Mouse (Mus musculus) yolk sac, embryonic 10.5 days (tissue): ENCODE results near the gene Rwdd2a.

Source experiments
- DNase-seq: peaks from one replicate; pipeline ENCODE4 v3.0.0-alpha.2; 2017; ENCODE audit warnings: low spot score

Gene Rwdd2a

DNA sequence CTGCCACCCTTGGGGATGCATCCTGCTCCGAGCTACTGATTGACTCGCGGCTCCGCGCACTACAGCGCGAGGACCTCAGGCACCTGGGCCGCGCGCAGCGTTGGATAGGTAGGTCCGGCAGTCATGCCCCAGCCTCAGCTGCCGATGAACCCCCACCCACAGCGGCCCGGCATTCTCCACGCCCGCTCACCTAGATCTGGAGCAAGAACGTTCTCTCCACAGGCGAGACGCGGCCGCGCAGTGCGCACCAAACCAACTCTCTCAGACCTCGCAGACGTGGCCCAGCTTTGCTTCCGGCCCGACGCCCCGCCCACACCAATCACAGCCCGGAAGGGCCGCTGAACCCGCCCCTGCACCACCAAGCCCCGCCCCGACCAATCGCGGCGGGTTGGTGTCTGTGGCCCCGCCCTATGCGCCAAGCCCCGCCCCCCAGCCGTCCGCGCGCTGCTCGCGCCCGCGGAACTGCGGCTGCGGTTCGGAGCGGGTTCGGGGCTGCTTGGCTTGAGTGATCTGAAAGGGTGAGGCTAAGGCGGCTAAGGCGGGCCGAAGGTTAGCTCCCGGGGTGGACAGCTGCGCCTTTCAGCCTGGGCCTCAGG, at the start of gene Rwdd2a, which contains the start of gene Pgm3:
Gene Rwdd2a (plus strand): TSS at position 452 of the 596 bp plus-strand sequence.
Gene Pgm3 (minus strand): TSS at position 303 of the 596 bp plus-strand sequence.
- peak; percentile 96 for DNase-seq

DNA sequence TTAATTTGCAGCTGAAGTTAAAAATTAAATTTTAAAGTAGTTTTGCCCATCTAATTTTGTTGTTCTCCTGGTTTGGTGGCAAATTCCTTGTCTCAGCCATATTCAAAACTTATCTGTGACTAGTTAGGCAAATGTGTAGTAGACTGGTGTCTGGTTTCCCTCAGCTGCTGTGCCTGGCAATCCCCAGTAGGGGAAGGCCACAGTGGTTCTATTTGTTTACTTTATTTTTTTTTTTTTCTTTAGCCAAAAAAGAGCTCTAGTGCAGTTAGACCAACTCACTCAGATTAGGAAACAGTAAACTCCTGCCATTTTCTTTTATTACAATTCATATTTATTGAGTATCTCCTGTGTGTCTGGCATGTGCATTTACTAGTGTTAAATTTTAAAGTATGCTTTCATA, 49.5 kb upstream of the Rwdd2a start:
- no peak for DNase-seq

DNA sequence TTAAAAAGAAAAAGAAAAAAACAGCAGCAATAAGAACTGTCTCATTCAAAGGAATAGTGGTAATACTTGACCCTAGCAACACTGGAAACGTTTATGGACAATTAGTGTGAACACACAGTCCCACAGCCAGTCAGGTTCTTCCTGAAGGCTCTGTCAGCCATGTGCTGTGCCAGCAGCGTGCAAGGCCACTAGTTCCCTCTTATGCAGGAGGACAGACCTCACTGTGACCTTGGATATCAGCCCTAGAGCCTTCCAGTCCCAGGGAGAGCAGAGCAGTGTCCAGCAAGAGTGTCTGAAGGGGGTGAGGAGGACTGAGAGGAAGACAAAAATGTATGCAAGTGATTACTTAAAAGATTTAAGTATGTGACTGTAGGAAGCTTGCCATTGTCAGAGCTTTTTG, 46.2 kb upstream of the Rwdd2a start:
- DNase-seq: no peak

DNA sequence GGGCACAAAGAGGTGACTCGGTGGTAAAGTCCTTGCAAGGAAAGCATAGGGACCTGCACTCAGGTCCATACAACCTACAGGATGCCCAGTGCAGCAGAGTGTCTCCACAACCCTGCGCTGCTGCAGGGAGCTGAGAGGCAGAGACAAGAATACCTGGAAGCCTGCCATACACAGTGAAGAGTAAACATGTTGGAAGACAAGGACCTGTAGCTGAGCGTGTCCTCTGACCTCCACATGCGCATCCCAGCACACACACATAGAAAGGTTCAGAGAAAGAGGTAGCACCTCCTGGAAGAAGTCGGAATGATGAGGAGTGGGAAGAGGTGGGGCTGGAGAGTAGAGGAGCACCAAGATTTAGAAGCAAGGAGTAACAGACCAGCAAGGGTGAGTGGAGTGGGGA, 37.7 kb upstream of the Rwdd2a start:
- DNase-seq: no peak

DNA sequence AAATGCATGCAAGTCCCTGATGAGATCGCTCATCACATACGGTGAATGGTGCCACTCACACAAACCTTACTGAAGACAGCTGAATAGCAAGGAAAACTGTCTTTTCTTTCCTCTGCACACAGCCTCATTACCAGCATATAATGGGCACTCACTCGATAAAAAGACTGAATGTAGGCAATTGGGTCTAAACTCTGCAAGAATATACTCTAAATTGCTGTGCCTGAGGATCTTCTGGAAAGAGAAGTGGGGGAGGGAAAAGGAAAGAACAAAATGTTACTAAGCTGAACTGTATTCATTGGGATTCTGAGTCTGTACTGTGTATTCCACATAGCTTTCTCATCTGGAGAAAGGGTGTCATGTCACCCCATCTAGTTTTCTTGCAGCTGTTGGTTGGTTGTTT, 28.3 kb upstream of the Rwdd2a start:
- no peak for DNase-seq

DNA sequence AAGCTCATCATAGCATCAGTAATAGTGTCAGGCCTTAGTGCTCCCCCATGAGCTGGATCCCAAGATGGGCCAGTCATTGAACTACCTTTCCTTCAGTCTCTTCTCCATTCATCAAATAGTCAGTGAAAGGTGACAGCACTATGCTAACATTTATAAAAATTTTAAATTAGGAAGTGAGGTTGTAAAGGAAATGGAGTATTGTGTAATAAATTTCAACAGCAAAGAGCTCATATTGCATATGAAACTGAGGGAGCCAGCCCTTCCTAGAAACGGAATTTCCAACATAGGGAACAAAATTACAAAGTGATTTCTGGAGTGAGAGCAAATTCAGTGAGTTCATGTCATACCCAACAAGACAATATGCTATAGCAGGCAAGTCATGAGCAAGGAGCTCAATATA, 27.2 kb upstream of the Rwdd2a start:
- no peak for DNase-seq

DNA sequence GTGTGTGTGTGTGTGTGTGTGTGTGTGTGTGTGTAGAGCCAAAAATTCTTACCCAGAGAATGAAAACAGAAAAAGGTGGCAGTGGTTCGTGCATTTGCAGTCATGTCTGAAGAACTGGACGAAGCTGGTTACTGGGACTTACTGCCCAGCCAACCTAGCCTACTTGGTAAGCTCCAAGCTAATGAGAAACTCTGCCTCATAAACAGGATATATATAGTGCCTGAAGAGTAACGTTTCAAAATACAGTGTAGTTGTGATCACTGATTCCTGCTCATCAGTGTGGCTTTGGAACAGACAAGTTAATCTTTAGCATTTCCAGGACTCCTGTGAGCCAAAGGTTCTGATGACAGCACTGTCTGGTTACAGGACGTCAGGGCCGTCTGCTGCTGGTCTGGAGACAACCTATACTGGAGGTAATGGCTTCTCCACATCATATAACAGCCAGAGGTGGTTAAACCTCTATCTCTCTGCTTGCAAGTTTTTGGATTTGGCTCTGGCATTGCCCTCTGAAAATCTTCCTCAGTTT, 22.1 kb upstream of the Rwdd2a start:
- no peak for DNase-seq

DNA sequence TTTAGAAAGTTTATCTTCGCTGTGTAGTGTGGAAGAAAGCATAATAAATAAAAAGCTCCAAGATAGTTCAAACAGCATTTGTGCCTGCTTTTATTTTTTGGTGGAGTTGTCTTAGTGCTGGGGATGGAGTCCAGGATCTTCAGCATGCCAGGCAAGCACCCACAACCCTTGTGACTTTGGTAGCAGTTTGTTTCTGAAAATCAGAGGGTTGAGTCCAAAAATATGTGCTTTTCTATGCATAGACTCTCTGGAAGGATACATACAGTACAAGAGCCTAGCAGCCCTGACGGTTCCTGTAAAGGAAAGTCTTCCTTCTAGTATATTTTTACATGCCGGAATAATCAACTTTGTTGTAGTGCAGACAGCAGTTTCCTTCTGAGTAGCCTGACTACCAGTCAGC, 21.1 kb upstream of the Rwdd2a start:
- no peak for DNase-seq

DNA sequence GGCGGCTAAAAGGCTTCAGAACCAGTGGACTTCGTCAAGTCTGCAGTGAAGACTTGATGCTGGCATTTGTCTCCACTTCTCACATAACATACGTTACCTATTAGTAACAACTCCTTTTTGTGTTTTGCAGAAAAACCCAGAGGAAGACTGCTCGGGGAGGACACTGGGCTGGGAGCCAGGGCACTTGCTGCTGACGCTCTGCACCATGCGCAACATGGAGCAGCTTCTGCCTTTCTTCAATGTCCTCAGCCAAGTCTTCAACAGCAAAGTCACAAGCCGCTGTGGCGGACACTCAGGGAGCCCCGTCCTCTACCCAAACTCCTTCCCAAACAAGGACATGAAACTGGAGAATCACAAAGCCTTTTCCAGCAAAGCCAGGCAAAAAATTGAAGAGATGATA, 17.9 kb upstream of the Rwdd2a start:
- no peak for DNase-seq

DNA sequence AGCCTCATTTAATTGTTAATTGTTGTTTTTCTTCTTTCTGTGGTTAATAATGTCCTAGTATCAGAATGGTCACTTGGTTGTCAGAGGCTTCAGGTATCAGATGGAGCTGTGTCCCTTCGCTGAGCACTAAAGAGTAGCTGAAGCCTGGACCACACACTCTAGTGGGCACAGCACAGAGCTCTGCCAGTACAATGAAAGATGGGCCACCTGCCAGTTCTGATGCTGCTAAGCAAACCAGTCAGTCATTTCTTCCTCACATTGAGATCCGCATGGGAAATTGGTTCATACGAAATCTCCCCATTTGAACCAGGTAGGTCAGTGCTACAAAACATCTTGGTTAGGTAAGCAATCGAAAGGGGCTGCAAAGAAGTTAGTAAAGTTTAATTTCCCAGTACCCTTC, 17.1 kb upstream of the Rwdd2a start:
- DNase-seq: no peak

DNA sequence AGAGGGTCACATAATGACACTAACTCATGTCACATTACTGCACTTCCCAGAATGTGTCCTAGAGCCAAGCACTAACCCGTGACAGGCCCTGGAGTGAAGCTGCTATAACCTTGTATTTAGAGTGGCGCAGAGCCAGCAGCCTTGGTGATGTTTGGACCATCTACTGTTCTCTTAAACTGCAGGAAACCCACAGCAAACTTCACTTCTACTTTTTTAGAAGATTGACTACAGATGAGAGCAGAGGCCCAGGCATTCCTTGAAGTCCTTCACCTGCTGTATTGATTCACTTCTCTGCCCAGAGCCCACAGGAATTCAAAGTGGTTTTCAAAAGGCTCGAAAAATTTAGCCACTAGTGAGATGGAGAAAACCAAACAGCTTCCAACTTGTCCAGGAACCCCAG, 11.2 kb upstream of the Rwdd2a start:
- DNase-seq: no peak

DNA sequence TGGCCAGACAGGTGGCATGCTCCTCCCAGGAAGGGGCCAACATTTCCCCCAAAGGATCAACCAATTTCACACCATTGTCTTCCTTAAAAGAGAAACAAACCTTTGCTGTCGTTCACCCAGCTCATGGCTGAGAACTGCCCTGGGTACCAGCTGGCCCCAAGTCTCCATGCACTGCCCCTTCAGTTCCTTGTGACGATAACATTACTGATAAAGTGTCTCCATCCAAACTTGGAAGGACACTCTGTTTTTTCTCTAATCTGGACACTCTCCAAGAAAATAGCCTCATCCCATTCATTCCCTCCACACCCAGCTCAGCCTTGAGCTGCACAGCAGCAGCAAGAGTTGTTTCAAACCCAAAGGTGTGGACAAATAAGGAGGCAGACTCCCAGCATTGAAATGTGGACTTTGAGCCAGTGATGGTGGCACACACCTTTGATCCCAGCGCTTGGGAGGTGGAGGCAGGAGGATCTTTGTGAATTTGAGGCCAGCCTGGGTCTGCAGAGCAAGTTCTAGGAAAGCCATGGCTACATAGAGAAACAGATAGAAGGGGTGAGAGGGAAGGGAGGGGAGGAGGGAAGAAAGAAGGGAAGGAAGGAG, 2.4 kb upstream of the Rwdd2a start:
- peak; percentile 77 for DNase-seq

DNA sequence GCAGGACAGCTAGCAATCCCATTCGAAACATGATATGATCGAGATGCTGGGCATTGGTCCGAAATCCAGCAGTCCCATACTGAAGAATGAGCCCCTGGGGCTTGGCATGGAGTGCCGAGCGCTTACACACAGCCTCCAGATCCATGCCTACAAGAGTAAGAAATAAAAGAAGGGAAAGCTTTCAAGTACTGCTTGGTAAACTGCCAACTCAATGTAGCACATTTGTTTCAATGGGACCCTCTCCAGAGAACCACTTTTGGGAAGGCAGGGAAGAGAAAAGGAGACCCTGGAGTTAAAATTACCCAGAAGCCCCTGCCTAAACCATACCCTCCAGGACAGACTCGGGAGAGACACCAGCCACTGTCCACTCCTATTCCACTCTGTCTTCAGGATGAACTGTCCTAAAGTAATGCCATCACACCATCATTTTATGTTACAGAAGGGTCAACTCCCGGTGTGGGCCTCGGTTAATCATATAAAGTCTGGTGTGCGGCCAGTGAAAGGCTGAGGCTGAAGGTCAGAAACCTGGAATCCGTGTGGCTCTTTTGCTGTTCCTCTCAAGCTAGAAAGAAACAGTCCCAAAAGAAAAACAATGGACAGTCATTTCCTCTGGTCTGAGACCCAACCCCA, 1.4 kb upstream of the Rwdd2a start:
- peak; percentile 20 for DNase-seq

DNA sequence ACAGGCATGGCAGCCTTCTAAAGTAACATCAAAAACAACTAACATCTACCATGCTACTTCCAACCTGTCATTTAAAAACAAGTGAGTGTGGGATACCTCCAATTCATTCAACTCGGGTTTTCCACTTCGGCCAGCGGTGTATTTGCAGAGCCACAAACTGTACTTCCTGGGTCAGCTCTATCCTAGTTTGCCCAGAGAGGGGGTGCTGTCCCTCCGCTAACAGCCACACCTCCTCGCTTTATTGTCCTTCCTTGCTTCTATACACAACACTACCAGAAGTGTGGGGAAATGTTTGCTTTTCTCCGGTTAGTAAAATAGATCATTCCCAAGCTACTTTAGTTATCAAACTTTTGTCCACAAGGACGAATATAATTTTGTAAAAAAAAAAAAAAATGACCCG, 845 bp upstream of the Rwdd2a start:
- peak; percentile 31 for DNase-seq

DNA sequence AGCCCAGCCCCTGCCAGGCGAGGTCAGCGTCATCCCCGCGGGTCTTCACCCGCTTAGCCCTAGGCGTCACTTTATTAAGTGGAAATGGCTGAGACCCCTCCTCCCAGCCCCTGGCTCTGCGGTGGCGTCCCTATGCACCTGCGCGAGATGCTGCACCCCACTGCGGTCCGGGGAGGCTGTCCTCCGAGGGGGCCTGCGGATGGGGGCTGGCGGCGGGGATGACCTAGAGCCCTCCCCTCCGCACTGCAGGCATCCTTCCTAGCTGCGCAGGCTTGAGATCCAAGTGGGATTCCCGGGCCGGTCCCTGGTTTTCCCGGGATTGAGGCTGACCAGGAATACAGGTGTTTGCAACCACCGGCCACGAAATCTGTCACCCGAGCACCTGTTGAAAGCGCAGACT, 405 bp downstream of the Rwdd2a start:
- no peak for DNase-seq

DNA sequence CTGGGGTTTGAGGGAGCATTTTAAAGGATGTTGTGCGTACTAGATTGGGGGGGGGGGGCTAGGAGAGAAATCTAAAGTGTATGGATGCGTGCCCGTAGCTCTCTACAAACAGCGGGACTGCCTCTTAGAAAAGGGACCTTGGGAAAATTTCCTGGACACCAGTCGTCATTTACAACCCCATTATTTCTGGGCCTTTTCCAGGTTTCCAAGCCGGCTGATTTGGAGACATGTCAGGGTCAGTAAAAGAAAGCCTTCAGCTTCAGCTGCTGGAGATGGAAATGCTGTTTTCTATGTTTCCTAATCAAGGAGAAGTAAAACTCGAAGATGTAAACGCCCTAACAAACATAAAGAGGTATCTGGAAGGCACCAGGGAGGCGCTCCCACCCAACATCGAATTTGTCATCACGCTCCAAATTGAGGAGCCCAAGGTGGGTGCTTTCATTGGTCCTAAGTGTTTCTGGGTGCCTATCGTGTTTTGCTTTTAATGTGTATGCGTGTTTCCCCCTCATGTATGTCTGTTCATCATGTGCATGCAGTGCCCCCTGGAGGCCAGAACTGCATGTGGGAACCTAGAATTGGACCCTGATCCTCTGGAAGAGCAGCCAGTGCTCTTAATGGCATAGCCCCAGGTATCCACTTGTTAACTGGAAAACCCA, 973 bp downstream of the Rwdd2a start:
- DNase-seq: peak; percentile 72

DNA sequence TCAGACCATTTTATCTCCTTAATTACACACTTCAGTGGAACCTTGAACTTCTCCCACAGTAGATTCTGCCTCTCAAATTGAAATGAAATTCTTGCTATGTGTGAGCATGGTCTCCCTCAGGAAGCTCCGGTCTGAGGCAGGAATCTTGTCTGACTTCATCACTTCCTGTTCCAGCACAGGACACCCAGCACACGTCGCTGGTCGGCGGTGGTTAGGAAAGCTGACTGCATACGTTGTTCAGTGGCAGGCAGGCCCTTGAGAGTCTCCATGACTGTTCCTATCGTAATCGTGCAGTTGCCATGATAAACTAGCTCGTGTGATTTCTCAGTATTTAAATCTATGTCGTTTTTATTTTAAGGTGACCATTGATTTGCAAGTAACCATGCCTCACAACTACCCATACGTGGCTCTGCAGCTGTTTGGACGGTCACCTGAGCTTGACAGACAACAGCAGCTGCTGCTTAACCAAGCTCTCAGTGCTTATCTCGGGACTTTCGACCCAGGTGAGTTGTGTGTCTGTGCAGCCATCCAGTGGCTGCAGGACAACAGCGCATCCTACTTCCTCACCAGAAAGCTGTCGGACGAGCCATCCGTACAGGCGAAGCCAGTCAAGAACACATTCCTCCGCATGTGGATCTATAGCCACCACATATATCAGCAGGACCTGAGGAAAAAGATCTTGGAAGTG, 2.0 kb downstream of the Rwdd2a start:
- DNase-seq: peak; percentile 64

DNA sequence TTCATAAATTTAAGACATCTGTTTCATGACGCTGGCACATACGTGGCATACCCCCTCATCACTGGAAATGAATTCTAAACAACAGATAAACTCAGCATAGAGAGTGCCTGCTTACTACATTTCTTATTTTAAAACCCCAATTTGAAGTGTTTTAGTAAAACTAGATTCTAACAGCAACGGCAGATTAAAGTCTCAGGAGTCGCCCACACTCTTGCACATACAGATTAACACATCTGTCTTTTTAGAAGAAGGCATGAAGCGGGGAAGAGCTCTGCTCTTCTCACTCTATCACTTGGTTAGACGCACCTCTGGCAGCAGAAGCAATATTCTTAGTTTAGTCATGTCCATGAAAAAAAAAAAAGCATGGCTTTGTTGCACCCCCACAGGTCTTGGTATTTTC, 3.4 kb downstream of the Rwdd2a start:
- DNase-seq: no peak

DNA sequence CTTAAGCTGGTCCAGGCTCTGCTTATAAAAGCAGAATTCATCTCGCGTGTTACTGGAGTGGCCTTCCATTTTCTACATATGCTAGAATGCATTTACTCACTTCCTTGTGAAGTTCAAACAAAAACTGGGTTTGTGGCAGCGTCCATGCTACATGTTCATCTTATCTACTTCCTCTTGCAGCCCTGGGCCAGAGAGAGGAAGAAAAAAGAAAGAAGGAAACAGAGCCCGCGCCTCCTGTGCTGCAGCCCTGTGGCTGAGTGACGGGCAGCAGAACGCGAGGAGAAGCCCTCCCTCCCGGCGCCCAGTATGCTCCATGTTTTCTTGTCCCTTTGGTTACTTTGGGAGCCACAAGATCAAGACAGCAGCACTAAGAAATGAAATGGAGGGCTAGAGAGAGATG, 7.9 kb downstream of the Rwdd2a start:
- no peak for DNase-seq

DNA sequence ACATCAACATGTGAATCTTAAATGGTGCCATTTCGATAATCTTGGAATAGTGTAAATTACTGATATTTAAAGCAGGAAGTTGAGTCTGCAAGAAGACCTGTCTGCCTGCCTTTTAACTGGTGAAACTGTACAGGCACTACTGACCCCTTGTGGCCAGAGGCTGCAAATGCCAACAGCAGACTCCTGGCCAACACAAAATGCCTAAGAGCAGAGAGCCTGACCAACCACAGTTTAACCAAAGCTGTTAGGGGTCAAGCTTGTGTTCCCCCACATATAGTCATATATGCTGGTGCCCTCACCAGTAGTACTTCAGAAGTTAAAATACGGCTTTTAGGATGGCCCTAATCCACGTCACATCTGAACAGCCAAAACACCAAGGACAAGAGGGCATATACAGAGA, 11.9 kb downstream of the Rwdd2a start:
- peak; percentile 49 for DNase-seq

DNA sequence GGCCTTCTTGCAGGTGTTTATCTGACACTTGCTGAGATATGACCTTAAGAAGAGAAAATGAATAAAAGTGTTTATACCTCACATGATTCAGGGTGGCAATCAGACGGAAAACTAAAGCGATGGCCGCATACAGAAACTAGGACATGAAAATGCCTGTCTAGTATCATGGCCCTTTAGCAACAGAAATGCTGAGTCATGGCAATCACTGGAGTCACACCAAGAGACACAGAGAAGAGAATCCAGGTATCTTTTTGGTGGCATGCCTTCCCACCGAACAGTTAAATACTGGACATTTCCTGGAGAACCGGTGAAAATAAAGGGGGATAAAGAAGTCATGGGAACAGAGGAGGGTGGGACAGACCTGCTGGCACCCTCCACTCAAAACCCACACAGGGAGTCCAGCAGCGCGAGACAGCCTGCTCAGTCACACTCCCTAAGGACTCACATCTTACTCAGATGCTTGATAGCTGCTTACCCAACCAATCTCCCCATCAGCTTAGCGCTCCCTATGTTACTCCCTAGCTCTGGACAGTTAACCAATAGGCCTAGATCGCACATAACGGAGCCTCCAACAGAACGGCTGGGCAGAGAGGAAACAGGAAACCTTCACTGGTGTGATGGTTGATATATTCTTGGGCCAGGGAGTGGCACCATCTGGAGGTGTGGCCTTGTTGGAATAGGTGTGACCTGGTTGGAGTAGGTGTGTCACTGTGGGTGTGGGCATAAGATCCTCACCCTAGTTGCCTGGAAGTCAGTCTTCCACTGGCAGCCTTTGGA, 15.4 kb downstream of the Rwdd2a start:
- DNase-seq: no peak
